In the genomic region with DNA sequence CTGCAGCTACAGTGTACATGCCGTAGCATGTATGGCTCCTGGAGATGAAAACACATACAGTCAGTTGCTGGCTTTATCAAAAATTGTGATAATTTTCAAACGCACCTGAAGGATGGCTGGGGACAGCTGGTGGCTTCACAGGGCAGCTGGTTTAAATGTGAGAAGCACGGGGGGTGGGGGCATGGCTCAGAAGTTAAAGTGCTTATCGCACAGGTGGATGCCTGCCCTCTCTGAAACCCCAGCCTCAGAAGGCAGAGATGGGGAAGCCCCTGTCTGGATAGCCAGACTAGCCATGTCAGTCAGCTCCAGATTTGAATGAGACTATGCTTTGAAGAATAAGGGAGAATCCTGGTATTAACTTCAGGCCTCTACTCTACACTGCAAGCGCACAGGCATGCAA, we compare ENCODE assay signal across 31 mouse cellular contexts. TPM values are rescaled to one million over a fixed set of nuclear protein-coding genes. Genes with fewer than 3 reads are reported as not detected.
"Had no signal": no experiment of that assay in that cellular context is flagged by ENCODE, and none has a peak within 500 bp of the region (broad histone marks: within the 10 kb centered on the region; RNA-seq: fewer than 3 reads in every experiment).

No protein-coding gene starts in this region.

- H3K4me3 ChIP-seq: left cerebral cortex, adult 2 months; limb, embryonic 10.5 days; limb, embryonic 12.5 days; limb, embryonic 13.5 days; limb, embryonic 15.5 days; liver, embryonic 12.5 days; liver, embryonic 13.5 days; liver, embryonic 15.5 days; lung, embryonic 15.5 days; megakaryocyte, embryonic 14.5 days; midbrain, embryonic 10.5 days; midbrain, embryonic 12.5 days; midbrain, embryonic 13.5 days; midbrain, embryonic 15.5 days; myocyte had no signal

- H3K36me3 ChIP-seq: limb, embryonic 10.5 days; limb, embryonic 12.5 days; limb, embryonic 13.5 days; limb, embryonic 15.5 days; liver, embryonic 12.5 days; liver, embryonic 13.5 days; liver, embryonic 15.5 days; lung, embryonic 15.5 days; midbrain, embryonic 10.5 days; midbrain, embryonic 12.5 days; midbrain, embryonic 13.5 days; midbrain, embryonic 15.5 days had no signal

- H3K9ac ChIP-seq: limb, embryonic 12.5 days; limb, embryonic 13.5 days; limb, embryonic 15.5 days; liver, embryonic 12.5 days; liver, embryonic 13.5 days; liver, embryonic 14.5 days; liver, embryonic 15.5 days; liver, postnatal 0 days; lung, embryonic 14.5 days; lung, embryonic 15.5 days; midbrain, embryonic 12.5 days; midbrain, embryonic 13.5 days; midbrain, embryonic 15.5 days had no signal

- H3K27ac ChIP-seq: left cerebral cortex, adult 2 months; limb, embryonic 10.5 days; limb, embryonic 12.5 days; limb, embryonic 13.5 days; limb, embryonic 15.5 days; liver, embryonic 12.5 days; liver, embryonic 13.5 days; liver, embryonic 14.5 days; liver, embryonic 15.5 days; lung, embryonic 15.5 days; macrophage; midbrain, embryonic 10.5 days; midbrain, embryonic 12.5 days; midbrain, embryonic 13.5 days; midbrain, embryonic 15.5 days had no signal

- H3K4me1 ChIP-seq: limb, embryonic 10.5 days; limb, embryonic 12.5 days; limb, embryonic 13.5 days; limb, embryonic 15.5 days; liver, embryonic 12.5 days; liver, embryonic 13.5 days; liver, embryonic 15.5 days; lung, embryonic 15.5 days; megakaryocyte, embryonic 14.5 days; midbrain, embryonic 10.5 days; midbrain, embryonic 12.5 days; midbrain, embryonic 13.5 days; midbrain, embryonic 15.5 days had no signal

- DNase-seq: left cerebral cortex, postnatal 4 days; liver; liver, embryonic 13.5 days; liver, postnatal 0 days; lung, adult 18-20 months; lung, embryonic 14.5 days; lung, postnatal 10 days; lung, postnatal 14 days; lung, postnatal 36 days; lung, postnatal 4 days; midbrain, embryonic 14.5 days had no signal

- H3K4me2 ChIP-seq: limb, embryonic 12.5 days; limb, embryonic 13.5 days; limb, embryonic 15.5 days; liver, embryonic 11.5 days; liver, embryonic 12.5 days; liver, embryonic 13.5 days; liver, embryonic 15.5 days; lung, embryonic 14.5 days; lung, embryonic 15.5 days; midbrain, embryonic 11.5 days; midbrain, embryonic 12.5 days; midbrain, embryonic 13.5 days; midbrain, embryonic 15.5 days had no signal

- H3K9me3 ChIP-seq: limb, embryonic 10.5 days; limb, embryonic 12.5 days; limb, embryonic 13.5 days; limb, embryonic 15.5 days; liver, embryonic 12.5 days; liver, embryonic 13.5 days; liver, embryonic 15.5 days; lung, embryonic 15.5 days; megakaryocyte, embryonic 14.5 days; midbrain, embryonic 12.5 days; midbrain, embryonic 13.5 days; midbrain, embryonic 15.5 days had no signal

- H3K27me3 ChIP-seq: limb, embryonic 12.5 days; limb, embryonic 13.5 days; limb, embryonic 15.5 days; liver, embryonic 12.5 days; liver, embryonic 13.5 days; liver, embryonic 15.5 days; lung, embryonic 15.5 days; midbrain, embryonic 12.5 days; midbrain, embryonic 13.5 days; midbrain, embryonic 15.5 days had no signal

RNA-seq across cellular contexts. Expression of gene Plbd1, which starts 39.5 kb away (rescaled TPM):
- total RNA-seq: left cerebral cortex, postnatal 36 days; midbrain, postnatal 0 days had no signal
